Mouse (Mus musculus): ENCODE measurements around the gene Wnt10a.

- TF ChIP-seq ZC3H11A (IDR thresholded peaks at IDR 0.05; ENCODE audit: borderline replicate concordance, low read depth, low read length): no peak
- TF ChIP-seq HCFC1 (IDR thresholded peaks at IDR 0.05; ENCODE audit: borderline replicate concordance, insufficient read depth, low read length): no peak
Measured at GRCm38 (mm10) chr1:74807551-74808071, 16.3 kb downstream of the Wnt10a start.

Data from ES-E14 (cell line).